Mouse (Mus musculus): Measurements from ENCODE around the gene Zscan5b. TPM values are rescaled to one million over a fixed set of nuclear protein-coding genes. Genes with fewer than 3 reads are reported as not detected.
"Not testable (repeated sequence)": the region's sequence is repeated elsewhere in the genome, so short reads cannot be mapped to it uniquely, and the experiment has no call there.

Gene Zscan5b
- polyA plus RNA-seq, 1 experiment from 2014 or later = not detected

DNA sequence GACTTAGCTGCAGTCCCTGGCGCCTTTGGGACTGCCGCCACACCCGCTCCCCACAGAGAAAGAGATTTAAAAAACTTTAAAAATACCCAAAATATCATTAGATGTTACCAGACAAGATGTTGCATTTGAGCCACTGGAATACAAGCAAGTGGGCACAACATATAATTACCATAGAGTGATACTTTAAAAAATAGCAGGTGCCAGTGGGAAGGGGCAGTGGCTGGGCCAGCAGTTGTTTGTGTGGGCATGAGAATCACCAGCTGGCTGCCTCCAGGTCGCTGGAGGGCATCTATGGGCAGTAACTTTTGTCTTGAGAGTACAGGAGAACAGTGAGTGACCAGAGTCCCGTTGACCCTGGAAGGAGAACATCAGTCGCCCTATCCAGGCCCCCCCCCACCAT lies 30.3 kb downstream of the Zscan5b start, which contains the start of gene Epp13:
Gene Epp13, plus strand, starts transcription at position 301 of the 400 bp plus-strand sequence.
- Histone ChIP-seq H3K4me2 (replicated peaks) (no peak within 1 kb of the TSS), H3K4me3 (no peak within 1 kb of the TSS), H3K9me3 (peaks cover 7% of the 10 kb centered on the region), H3K36me3 (no peaks in the 10 kb centered on the region), H3K27me3 (no peaks in the 10 kb centered on the region), H3K27ac (no peak within 1 kb of the TSS), H3K4me1 (no peaks in the 10 kb centered on the region), H3K9ac (no peak within 1 kb of the TSS)
- ATAC-seq (ENCODE audit: insufficient number of reproducible peaks, insufficient read depth, low FRiP score, low TSS enrichment) = no peak
- 79% methylated on average over 6 of the region's 6 CpGs for WGBS

DNA sequence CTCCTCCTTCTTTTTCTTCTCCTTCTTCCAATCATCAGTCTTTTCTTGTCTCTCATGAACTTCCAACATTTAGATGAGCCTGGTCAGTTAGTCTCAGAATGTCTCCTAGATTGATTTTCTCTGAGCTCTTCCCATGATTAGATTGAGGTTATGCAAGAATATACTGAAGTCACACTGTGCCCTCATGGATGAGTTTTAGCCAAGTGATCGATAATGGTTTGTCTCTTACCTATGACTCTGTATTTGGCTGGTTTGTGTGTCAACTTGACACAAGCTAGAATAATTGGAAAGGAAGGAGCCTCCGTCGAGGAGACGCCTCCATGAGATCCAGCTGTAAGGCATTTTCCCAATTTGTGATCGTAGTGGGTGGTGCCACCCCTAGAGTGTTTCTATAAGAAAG lies 32.4 kb downstream of the Zscan5b start:
- Histone ChIP-seq H3K9ac (no peak overlapping the region), H3K27me3 (no peaks in the 10 kb centered on the region), H3K4me3 (no peak overlapping the region), H3K4me1 (no peaks in the 10 kb centered on the region), H3K9me3 (peaks cover 7% of the 10 kb centered on the region), H3K4me2 (replicated peaks) (no peak overlapping the region), H3K36me3 (no peaks in the 10 kb centered on the region), H3K27ac (no peak overlapping the region)
- no peak for ATAC-seq (ENCODE audit: insufficient number of reproducible peaks, insufficient read depth, low FRiP score, low TSS enrichment)
- 85% methylated on average over 5 of the region's 5 CpGs for WGBS

DNA sequence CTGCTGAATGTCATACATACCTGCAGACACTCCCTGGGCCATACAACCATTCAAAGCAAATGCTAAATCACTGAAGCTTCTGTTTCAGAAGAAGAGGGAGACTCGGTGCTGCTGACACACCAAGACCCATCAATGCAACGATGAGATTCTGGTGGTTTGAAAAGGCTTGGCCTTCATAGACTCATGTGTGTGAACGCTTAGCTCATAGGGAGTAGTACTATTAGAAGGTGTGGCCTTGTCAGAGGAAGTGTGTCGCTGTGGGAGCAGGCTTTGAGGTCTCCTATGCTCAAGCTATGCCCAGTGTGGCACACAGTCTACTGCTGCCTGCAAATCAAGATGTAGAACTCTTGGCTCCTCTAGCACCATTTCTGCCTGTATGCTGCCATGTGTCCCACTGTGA lies 35.3 kb downstream of the Zscan5b start:
- Histone ChIP-seq H3K36me3 (no peaks in the 10 kb centered on the region), H3K9ac (no peak overlapping the region), H3K4me1 (no peaks in the 10 kb centered on the region), H3K4me3 (no peak overlapping the region), H3K27me3 (no peaks in the 10 kb centered on the region), H3K4me2 (replicated peaks) (no peak overlapping the region), H3K9me3 (peaks cover 7% of the 10 kb centered on the region), H3K27ac (no peak overlapping the region)
- no peak for ATAC-seq (ENCODE audit: insufficient number of reproducible peaks, insufficient read depth, low FRiP score, low TSS enrichment)
- WGBS = 81% methylated on average over 4 of the region's 4 CpGs

DNA sequence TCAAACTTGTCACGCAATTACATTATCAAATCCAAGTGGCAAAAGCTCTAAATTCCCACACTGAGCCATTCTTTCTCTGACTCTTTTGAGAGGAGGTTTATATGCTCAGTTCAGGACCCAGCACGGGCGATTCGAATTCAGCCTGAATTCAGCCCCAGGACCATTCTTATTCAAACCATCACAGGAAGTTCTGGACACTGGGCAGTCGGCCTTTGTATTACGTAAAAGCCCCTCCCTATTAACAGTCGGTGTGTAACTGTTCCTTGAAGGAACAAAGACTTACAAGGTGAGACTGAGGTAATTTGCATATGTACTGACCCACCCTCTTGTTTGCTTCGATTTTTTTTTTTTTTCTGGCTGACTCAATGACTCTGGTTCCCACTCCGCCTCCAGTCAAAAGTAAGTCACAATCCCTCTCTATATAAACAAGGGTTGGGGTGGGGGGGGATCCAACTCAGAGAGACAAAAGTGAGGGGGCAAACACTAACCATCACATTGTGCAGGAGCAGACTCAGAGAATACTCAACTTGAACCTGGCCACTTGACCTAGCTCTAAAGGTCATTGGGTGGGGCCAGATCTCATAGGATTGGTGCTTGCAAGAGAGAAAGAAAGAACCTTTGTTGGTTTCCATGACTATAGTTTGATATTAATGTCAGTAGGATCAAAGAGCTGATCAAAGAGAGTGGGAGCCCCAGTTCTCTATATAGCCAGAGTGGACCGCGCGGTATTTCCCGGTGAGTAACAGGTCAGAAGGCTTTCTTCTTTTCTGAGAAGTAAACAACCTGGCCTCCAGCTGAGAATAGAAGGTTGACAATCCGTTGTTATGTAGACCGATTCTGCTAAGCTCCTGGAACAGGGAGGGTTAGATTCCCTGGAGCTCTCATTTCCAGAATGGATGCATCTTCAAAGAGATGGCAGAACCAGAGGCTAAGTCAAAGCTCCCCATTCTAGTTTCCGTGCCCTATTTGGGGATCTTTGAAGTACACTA lies 36.4 kb downstream of the Zscan5b start:
- H3K4me1 ChIP-seq = no peaks in the 10 kb centered on the region
- no peak overlapping the region for H3K27ac ChIP-seq
- no peak overlapping the region for H3K9ac ChIP-seq
- no peak overlapping the region for H3K4me2 ChIP-seq (replicated peaks)
- H3K36me3 ChIP-seq = no peaks in the 10 kb centered on the region
- H3K27me3 ChIP-seq = no peaks in the 10 kb centered on the region
- 35% methylated on average over 16 of the region's 16 CpGs for WGBS
- H3K9me3 ChIP-seq = no peaks in the 10 kb centered on the region; the same call in 1 of the 2 replicates
- no peak for ATAC-seq (ENCODE audit: insufficient number of reproducible peaks, insufficient read depth, low FRiP score, low TSS enrichment)
- H3K4me3 ChIP-seq = no peak overlapping the region

DNA sequence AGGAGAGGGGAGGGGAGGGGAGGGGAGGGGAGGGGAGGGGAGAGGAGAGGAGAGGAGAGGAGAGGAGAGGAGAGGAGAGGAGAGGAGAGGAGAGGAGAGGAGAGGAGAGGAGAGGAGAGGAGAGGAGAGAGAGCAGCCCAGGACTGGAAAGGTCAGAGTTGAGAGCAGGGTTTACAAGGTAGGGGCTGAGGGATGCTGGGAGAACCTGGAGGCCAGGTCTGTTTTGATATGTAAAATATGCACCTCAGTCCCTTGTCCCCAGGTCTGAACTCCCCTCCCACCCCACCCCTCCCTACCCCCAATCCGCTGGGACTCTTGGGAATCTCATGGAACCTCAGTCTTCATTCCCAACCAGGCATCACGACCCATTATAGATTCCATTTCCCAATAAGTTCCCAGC lies 37.9 kb downstream of the Zscan5b start:
- not testable (repeated sequence) for H3K9ac ChIP-seq; H3K27ac ChIP-seq; H3K4me3 ChIP-seq; H3K36me3 ChIP-seq; H3K27me3 ChIP-seq; ATAC-seq (ENCODE audit: insufficient number of reproducible peaks, insufficient read depth, low FRiP score, low TSS enrichment); H3K4me2 ChIP-seq (replicated peaks); H3K9me3 ChIP-seq; H3K4me1 ChIP-seq
- WGBS = 34% methylated on average over 2 of the region's 2 CpGs

DNA sequence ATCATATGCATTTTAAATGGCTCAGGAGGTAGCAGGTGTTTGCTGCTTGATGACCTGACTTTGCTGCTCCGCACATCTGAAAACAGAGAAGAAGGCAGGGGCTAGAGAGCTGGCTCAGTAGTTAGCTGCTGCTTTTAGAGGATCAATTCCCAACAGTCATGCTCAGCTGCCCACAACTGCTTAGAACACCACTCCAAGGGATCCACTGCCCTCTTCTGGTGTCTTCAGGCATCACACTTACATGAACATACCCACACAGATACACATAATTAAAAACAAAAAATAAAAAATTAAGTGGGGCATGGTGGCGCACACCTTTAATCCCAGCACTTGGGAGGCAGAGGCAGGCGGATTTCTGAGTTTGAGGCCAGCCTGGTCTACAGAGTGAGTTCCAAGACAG lies 40.0 kb downstream of the Zscan5b start:
- no peak for ATAC-seq (ENCODE audit: insufficient number of reproducible peaks, insufficient read depth, low FRiP score, low TSS enrichment)
- no peak overlapping the region for H3K9ac ChIP-seq
- no peak overlapping the region for H3K27ac ChIP-seq
- no peak overlapping the region for H3K4me3 ChIP-seq
- H3K9me3 ChIP-seq = no peaks in the 10 kb centered on the region
- WGBS = 81% methylated on average over 3 of the region's 3 CpGs
- no peak overlapping the region for H3K4me2 ChIP-seq (replicated peaks)
- no peaks in the 10 kb centered on the region for H3K27me3 ChIP-seq
- H3K4me1 ChIP-seq = no peaks in the 10 kb centered on the region
- no peaks in the 10 kb centered on the region for H3K36me3 ChIP-seq

DNA sequence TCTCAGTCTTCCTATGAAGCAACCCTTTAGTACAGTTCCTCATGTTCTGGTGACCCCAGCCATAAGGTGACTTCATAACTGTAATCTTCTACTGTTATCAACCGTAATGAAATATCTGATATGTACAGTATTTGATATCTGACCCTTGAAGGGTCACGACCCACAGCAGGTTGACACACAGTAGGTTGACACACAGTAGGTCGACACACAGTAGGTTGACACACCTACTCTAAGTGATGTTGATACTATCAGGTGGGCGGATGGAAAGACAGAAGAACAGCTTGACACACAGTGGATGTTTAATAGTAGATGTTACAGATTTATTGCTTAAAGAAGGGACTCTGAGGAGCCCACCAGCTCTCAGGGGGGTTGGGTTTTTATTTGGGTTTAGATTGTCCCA lies 40.9 kb downstream of the Zscan5b start:
- H3K4me3 ChIP-seq = no peak overlapping the region
- H3K27ac ChIP-seq = no peak overlapping the region
- no peak overlapping the region for H3K9ac ChIP-seq
- ATAC-seq (ENCODE audit: insufficient number of reproducible peaks, insufficient read depth, low FRiP score, low TSS enrichment) = no peak
- 78% methylated on average over 4 of the region's 4 CpGs for WGBS
- H3K27me3 ChIP-seq = no peaks in the 10 kb centered on the region
- H3K36me3 ChIP-seq = no peaks in the 10 kb centered on the region
- no peak overlapping the region for H3K4me2 ChIP-seq (replicated peaks)
- no peaks in the 10 kb centered on the region for H3K4me1 ChIP-seq
- no peaks in the 10 kb centered on the region for H3K9me3 ChIP-seq

DNA sequence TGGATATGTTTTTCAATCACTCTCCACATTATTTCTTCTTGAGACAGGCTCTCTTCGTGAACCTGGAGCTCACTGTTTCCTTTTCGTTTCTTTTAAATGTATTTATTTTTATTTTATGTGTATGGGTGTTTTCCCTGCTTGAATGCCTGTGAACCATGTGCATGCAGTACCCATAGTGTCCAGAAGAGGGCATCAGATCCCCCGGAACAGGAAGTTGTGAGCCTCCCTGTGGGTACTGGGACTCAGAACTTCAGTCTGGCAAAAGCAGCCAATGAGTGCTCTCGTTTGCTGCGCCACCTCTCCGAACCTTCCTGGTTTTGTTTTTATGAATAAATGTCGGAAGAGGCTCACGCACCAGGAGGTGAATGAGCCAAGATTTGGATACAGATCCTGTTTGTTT lies 43.6 kb downstream of the Zscan5b start:
- ATAC-seq (ENCODE audit: insufficient number of reproducible peaks, insufficient read depth, low FRiP score, low TSS enrichment) = no peak
- Histone ChIP-seq H3K27me3 (no peaks in the 10 kb centered on the region), H3K4me2 (replicated peaks) (no peak overlapping the region), H3K9me3 (no peaks in the 10 kb centered on the region), H3K9ac (no peak overlapping the region), H3K36me3 (no peaks in the 10 kb centered on the region), H3K27ac (no peak overlapping the region), H3K4me3 (no peak overlapping the region), H3K4me1 (no peaks in the 10 kb centered on the region)
- WGBS = 65% methylated on average over 8 of the region's 8 CpGs

DNA sequence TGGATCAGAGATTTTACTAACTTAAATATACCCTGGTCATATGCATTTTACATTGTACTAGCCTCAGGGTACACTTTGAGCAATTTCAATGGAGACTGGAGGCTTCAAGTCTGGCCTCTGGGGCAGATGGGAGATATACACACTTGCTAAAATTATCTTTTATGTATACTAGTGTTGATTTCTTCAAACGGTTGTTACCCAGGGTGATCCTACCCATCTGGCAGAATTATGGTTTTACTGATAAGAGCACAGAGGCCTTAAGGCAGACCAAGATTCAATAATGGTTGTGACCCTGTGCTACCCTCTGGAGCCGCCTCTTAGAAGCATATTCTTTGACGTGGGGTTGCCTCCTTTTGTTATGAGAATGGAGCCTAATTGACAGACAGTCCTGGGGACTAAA lies 55.8 kb downstream of the Zscan5b start:
- Histone ChIP-seq H3K9me3 (no peaks in the 10 kb centered on the region), H3K27ac (no peak overlapping the region), H3K4me3 (no peak overlapping the region), H3K4me1 (no peaks in the 10 kb centered on the region), H3K9ac (no peak overlapping the region), H3K27me3 (no peaks in the 10 kb centered on the region), H3K36me3 (no peaks in the 10 kb centered on the region), H3K4me2 (replicated peaks) (no peak overlapping the region)
- ATAC-seq (ENCODE audit: insufficient number of reproducible peaks, insufficient read depth, low FRiP score, low TSS enrichment) = no peak
- WGBS = 69% methylated on average over 3 of the region's 3 CpGs

DNA sequence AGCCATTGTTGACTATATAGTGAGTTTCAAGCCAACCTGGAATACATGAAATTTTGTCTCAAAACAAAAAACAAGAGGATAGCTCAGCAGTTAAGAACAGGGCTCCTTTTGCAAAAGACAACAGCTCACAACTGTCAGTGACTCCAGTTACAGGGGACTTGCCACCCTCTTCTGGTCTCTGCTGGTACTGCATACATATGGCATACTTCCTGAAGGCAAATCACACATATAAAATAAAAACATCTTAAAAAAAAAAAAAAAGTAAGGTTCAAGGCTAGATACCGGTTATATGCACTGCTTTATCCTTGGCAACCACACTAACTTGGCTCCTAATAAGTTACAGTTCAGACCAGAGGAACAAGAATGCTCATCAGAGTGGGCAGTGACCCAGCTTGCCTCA lies 60.7 kb downstream of the Zscan5b start:
- H3K4me1 ChIP-seq = peaks cover 4% of the 10 kb centered on the region
- H3K27me3 ChIP-seq = no peaks in the 10 kb centered on the region
- peak overlapping the region; percentile 50 for H3K9ac ChIP-seq
- H3K36me3 ChIP-seq = no peaks in the 10 kb centered on the region
- ATAC-seq (ENCODE audit: insufficient number of reproducible peaks, insufficient read depth, low FRiP score, low TSS enrichment) = no peak
- WGBS = 0% methylated on average over 1 of the region's 1 CpGs
- peak overlapping the region; percentile 50 for H3K4me3 ChIP-seq
- H3K27ac ChIP-seq = no peak overlapping the region
- H3K9me3 ChIP-seq = no peaks in the 10 kb centered on the region
- H3K4me2 ChIP-seq (replicated peaks) = peak overlapping the region; percentile 53

DNA sequence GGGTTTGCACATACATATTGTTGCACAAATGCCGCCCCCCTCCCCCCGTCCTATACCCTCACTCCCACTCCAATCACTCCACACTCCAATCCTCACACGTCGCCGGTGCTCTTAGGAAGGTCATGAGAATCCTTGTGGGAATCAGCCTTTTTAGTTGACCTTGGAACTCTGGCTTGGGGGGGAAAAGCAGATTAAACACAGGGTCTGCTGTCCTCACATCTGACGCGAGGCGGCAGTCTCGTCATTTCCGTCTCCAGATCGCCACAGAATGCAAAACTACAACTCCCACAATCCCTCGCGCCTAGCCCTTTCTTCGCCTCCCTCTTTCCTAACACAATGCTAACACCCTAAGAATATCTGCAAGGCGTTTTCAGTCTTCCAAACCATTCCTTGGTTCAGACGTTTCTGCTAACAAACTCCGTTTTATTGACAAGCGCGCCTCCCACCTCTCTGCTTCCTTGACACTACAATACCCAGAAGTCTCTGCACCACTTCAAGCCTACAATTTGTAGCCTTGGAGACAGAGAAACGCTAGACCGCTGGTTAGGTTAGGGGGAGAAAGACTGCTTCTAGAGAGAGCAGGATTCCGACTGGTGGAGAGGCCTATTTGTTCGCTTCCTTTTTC lies 61.5 kb downstream of the Zscan5b start:
- H3K27me3 ChIP-seq = no peaks in the 10 kb centered on the region
- 0 out of 2 replicates have a peak, but pooled peaks have one; percentile 41 for ATAC-seq (ENCODE audit: insufficient number of reproducible peaks, insufficient read depth, low FRiP score, low TSS enrichment)
- 1% methylated on average over 23 of the region's 23 CpGs for WGBS
- H3K36me3 ChIP-seq = no peaks in the 10 kb centered on the region
- H3K9me3 ChIP-seq = no peaks in the 10 kb centered on the region
- peaks cover 4% of the 10 kb centered on the region for H3K4me1 ChIP-seq
- H3K4me3 ChIP-seq = peak overlapping the region; percentile 50
- peak overlapping the region; percentile 73 for H3K27ac ChIP-seq
- peak overlapping the region; percentile 50 for H3K9ac ChIP-seq
- peak overlapping the region; percentile 53 for H3K4me2 ChIP-seq (replicated peaks)

DNA sequence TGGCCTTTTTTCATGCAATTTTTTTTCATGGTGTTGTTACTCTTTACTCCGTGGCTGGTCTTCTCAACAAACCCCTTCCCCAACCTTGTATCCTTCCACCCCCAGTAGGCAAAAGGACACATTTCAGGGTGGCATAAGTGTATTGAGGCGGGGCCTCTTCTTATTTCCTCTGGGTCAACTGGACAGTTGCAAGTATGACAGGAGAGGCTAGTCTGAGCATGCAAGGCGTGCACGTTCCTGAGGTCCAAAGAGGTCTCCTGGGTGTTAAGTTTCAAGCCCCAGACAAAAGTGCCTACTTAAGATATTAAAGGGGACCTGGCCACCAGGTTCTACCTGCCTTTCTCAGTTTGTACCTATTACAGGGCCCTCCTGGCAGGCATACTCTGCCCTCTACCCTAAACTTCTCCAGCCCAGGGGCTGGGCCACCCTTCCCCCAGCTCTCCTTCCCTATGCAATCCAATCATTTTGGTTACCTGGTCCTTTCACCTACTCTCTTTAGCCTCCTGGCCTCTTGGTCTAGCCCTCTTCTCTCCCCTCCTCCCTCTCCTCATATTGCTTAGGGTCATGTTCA lies 62.4 kb downstream of the Zscan5b start:
- Histone ChIP-seq H3K9ac (no peak overlapping the region), H3K4me1 (peaks cover 4% of the 10 kb centered on the region), H3K27me3 (no peaks in the 10 kb centered on the region), H3K4me3 (no peak overlapping the region), H3K9me3 (no peaks in the 10 kb centered on the region), H3K4me2 (replicated peaks) (no peak overlapping the region), H3K27ac (no peak overlapping the region), H3K36me3 (no peaks in the 10 kb centered on the region)
- 86% methylated on average over 4 of the region's 4 CpGs for WGBS
- no peak for ATAC-seq (ENCODE audit: insufficient number of reproducible peaks, insufficient read depth, low FRiP score, low TSS enrichment)

Measured in embryonic facial prominence, embryonic 12.5 days (tissue).